In genomic region chr11:60317376-60318102, GRCm38 (mm10) we compare ENCODE assay signal across 10 mouse cellular contexts. TPM values are rescaled to one million over a fixed set of nuclear protein-coding genes. Genes with fewer than 3 reads are reported as not detected.
A peak's percentile ranks its signal among the peaks of the same experiment; 100 is the strongest.
DNase-seq lines count a peak whose midpoint lies in the region; TF ChIP-seq lines count a peak whose summit lies in the region.
"Had no signal": no experiment of that assay in that cellular context is flagged by ENCODE, and none has a peak within 500 bp of the region (broad histone marks: within the 10 kb centered on the region; RNA-seq: fewer than 3 reads in every experiment).

No protein-coding gene starts in this region.

- TF ChIP-seq POLR2A in cortical plate, adult 2 months (IDR thresholded peaks at IDR 0.05; ENCODE audit: extremely low read depth, insufficient read depth, low read length), result no peak

- peak overlapping the region; percentile 47 for H3K27ac ChIP-seq in cortical plate, adult 2 months (ENCODE audit: insufficient read depth, low read length)

- no peak for TF ChIP-seq CTCF in cortical plate, adult 2 months (IDR thresholded peaks at IDR 0.05; ENCODE audit: extremely low read depth, insufficient read depth, low read length)

- peaks cover 26% of the 10 kb centered on the region for H3K4me1 ChIP-seq in cortical plate, adult 2 months (ENCODE audit: control insufficient read depth, insufficient read depth, low read length)

- no peak overlapping the region for H3K4me3 ChIP-seq in cortical plate, adult 2 months (ENCODE audit: insufficient read depth, low read length)

- DNase-seq in kidney, adult 18-20 months, result peak; percentile 61
- no peak for DNase-seq in kidney, postnatal 4 days
- DNase-seq in adrenal gland, postnatal 10 days, result peak; percentile 56
- DNase-seq in kidney, postnatal 36 days, result peak; percentile 55 to 69
- no peak for DNase-seq in frontal cortex, adult 2 months (ENCODE audit: extremely low spot score in 1 of 2, low spot score in 1 of 2)
- no peak for DNase-seq in testis, postnatal 14 days (ENCODE audit: low spot score)
- DNase-seq: cerebellum, adult 9-10 months; heart, adult 11 months; thymus, postnatal 4 days had no signal

RNA-seq across cellular contexts. Expression of gene Tom1l2, which starts 35.2 kb away (rescaled TPM):
- total RNA-seq in adrenal gland, postnatal 10 days (2021), result 10 to 100 TPM; 49.9 to 61.5 TPM
- polyA plus RNA-seq in cortical plate, adult 2 months (2012; rRNA removed), result 204 and 213 TPM in 2 replicates
- polyA plus RNA-seq in frontal cortex, adult 2 months (2012; rRNA removed), result 187 and 204 TPM in 2 replicates

RNA-seq across cellular contexts. Expression of gene Drc3, which starts 35.6 kb away (rescaled TPM):
- total RNA-seq in adrenal gland, postnatal 10 days (2021), result 1 to 10 TPM; 1.1 to 1.5 TPM
- 14.2 and 17.3 TPM in 2 replicates for polyA plus RNA-seq in cortical plate, adult 2 months (2012; rRNA removed)
- 11.7 and 12.5 TPM in 2 replicates for polyA plus RNA-seq in frontal cortex, adult 2 months (2012; rRNA removed)

Comparison
In these comparisons a context has a peak if more than half of its experiments do, and no peak if none do; other contexts are left out.
1. DNase-seq: peak in kidney, adult 18-20 months (single experiment), adrenal gland, postnatal 10 days (single experiment) and kidney, postnatal 36 days (2 of 2); none in kidney, postnatal 4 days (0 of 2), frontal cortex, adult 2 months (0 of 2) and testis, postnatal 14 days (single experiment).